Mouse (Mus musculus): ENCODE results near the gene Bdh1.

GRCm38 (mm10) chr16:31423368-31423767 lies 1.3 kb downstream of the Bdh1 start:
- TF ChIP-seq HCFC1 (IDR thresholded peaks at IDR 0.05; ENCODE audit: borderline replicate concordance, insufficient read depth, low read length) = no peak
- TF ChIP-seq CHD2 (IDR thresholded peaks at IDR 0.05; ENCODE audit: low read depth, low read length) = no peak
- TF ChIP-seq ZNF384 (IDR thresholded peaks at IDR 0.05; ENCODE audit: low read depth, low read length) = no peak
